Mouse (Mus musculus) testis, adult 2 months (tissue): ENCODE data around the gene H2-Q1.

ENCODE experiments used
- CTCF ChIP-seq: fragments of 200-500 bp; IDR thresholded peaks from 2 replicates; pipeline ENCODE4 v1.5.1; 2012; ENCODE audit warnings: low read depth, mild to moderate bottlenecking, inconsistent platforms, low read length, moderate library complexity; ENCODE audit not compliant: control insufficient read depth, insufficient read depth, insufficient replicate concordance
- POLR2A ChIP-seq: fragments of 200-500 bp; IDR thresholded peaks from 2 replicates; pipeline ENCODE4 v1.6.1; 2012; ENCODE audit warnings: low read depth, mild to moderate bottlenecking, inconsistent platforms, low read length, moderate library complexity; ENCODE audit not compliant: control insufficient read depth

DNA sequence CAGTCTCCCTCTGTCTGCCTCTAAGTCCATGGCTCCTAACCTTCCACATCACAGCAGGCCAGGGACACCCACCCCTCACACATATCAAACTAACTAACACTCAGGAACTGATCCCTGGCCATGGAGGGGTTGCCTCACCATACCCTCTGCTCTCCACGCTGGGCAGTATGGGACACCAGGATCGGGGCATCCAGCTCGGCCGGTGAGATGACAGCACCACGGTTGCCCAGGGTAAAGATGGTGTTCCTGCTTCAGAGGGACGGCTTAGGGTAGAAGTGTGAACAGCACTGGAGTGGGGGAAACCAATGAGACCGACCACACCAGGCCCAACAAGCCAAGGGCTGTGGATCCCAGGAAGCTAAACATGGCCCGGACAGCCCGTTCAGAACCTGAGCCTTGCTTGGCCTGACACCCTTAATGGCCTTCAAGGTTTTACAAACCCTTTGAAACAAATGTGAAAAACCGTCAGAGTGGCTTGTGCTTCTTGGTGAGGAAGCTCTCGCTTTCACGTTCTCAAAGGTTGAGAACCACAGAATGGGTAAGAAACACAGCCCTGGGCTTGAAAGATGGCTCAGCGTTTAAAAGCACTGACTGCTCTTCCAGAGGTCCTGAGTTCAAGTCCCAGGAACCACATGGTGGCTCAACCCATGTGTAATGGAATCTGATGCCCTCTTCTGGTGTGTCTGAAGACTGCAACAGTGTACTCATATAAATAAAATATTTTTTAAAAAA, 41.1 kb upstream of the H2-Q1 start:
- TF ChIP-seq CTCF (no peak), POLR2A (no peak)
